Mouse (Mus musculus): Measurements from ENCODE around the gene Spink4.

GRCm38 (mm10) chr4:40889252-40889651, 30.6 kb upstream of the Spink4 start:
- TF ChIP-seq EP300 (IDR thresholded peaks at IDR 0.05; ENCODE audit: low read depth): no peak
- TF ChIP-seq CTCF (IDR thresholded peaks at IDR 0.05; ENCODE audit: low read depth): no peak
